Mouse (Mus musculus): Measurements from ENCODE around the gene Grik4.

Gene Grik4

DNA sequence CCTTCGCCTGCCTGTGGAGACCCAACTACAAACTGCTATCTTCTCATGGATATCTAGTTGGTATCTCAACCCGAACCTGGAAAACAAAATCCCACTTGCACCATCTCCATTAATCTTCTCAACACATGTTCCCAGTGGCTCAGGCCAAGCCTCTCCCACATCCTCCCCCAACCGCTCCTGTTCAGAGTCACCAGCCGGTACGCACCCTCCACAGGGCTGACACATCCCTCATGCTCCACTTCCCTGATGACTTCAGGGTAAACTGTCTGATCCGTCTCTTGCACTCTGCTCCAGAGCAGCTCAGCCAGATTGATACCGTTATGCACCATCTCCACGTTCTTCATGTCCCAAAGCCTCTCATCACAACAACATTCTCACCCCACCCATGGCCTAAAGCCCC lies 198.3 kb downstream of the Grik4 start:
- no peak for DNase-seq (ENCODE audit: low read depth, low spot score)

DNA sequence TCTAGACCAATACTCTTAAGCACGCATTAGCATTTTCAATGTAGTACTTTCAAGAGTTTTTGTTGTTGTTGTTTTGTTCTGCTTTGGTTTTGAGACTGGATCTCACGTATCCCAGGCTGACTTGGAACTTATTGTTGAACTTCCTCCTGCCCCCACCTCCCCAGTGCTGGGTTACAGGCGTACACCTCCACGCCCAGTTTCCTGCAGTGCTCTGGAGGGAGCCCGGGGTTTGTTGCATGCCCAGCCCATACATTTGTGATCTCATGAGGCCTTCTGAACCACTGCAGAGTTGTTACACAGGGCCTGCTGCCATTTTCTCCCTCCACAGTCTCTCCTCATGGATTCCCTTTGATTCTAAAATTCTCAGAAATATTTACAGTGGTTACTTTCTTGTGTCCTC lies 201.9 kb downstream of the Grik4 start:
- DNase-seq (ENCODE audit: low read depth, low spot score): no peak

DNA sequence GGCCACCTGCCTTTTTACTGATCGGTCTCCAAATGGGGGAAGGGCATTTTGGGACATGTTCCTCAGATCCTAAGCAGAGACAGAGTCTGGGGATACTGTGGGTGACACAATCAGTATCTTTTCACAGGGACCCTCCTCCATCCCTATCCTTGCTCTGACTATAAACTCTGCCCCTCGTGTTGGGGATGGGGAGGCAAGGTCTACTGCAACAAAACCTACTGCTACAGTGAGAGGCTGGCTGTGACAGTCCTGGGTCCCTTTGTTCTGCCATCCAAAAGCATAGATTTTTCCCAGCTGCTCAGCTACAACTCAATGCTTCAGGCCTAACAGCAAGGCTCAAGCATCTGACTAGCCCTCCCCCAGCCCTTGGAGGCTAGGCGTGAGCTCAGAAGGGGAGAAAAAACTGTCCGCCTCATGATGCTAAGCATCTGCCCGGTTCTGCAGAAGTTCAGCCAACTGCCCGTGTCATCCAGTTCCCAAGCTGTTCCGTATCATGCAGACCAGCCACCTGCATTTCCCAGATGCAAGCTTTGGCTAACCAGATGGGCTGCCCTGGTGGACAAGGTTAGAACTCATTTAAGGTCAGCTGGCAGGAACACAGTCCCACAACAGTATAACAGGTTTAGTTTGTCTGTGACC lies 207.5 kb downstream of the Grik4 start:
- DNase-seq (ENCODE audit: low read depth, low spot score): no peak

DNA sequence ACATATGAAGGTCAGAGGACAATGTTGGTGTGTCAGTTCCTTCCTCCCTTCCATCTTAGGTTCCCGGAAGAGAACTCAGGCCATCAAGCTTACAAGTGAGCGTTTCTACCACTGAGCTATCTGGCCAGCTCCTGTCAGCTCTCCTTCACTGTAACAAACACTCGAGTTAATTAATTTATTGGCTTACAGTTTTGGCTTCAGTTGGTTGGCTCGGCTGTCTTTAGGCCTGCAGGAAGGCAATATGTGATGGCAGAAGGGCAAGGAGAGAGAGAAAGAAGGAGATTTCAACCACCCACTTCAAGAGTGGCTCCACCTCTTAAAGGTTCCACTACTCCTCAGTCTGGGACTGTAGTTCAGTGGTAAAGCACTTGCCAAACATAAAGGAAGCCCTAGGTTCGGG lies 209.2 kb downstream of the Grik4 start:
- no peak for DNase-seq (ENCODE audit: low read depth, low spot score)

DNA sequence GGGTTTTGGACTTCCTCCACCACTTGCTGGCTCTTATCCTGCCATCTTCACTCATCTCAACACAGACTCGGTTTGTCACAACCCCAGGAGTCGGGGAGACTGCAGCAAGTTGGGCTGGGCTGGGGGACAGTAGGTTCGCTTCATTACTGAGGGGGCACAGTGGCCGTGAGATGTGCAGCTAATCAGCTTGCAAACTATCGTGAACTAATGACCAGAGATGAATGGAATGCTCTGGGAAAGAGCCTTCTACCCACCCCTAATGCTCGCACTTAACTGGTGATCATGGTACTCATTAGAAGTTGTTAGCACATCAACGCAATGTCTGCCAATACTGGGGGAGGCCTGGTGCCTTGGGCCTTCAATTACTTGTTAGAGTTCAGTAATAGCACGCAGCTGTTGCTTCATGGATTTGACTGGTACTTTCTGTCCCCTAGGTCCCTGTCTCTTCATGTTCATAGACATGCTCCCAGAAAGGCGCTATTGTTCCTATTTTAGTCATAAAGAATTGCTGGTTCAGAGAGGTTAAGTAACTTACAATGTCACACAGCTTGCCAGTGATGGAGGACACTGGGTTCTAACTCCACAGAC lies 211.5 kb downstream of the Grik4 start:
- no peak for DNase-seq (ENCODE audit: low read depth, low spot score)

DNA sequence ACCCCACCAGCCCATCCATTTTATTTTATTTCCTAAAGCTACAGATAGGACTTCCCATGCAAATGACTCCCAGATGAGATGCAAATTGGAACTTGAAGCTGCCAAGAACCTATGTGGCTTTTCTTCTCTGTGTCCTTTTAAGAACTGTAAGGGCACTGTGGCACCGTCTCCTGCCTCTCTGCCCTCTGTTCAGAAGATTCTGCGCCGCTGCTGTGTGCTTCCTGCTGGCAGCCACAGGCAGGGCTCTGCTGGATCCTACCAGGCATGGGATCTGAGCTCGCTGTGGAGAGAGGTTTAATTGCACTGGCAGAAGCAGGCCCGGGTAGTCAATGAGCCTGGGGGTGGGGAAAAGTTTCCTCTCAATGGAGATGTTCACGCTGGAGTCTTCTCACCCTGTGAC lies 215.8 kb downstream of the Grik4 start:
- DNase-seq (ENCODE audit: low read depth, low spot score): no peak

DNA sequence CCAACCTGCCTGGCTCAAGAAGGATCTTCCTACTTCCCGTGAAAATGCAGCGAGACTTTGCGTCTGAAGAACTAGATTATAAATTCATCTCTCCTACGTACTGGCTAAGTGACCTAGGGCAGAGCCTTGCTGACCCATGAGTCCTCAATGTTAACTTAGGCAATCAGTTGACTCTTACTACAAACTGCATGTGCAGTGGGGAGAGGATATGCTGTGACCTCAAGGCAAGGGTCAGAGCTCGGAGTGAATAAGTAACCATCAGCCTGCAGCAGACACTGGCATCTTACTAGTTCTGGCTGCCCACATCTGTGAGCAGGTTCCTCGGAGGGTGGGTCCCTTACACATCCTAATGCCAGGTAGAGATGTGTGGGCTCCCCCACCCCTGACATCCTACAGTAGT lies 216.6 kb downstream of the Grik4 start:
- no peak for DNase-seq (ENCODE audit: low read depth, low spot score)

DNA sequence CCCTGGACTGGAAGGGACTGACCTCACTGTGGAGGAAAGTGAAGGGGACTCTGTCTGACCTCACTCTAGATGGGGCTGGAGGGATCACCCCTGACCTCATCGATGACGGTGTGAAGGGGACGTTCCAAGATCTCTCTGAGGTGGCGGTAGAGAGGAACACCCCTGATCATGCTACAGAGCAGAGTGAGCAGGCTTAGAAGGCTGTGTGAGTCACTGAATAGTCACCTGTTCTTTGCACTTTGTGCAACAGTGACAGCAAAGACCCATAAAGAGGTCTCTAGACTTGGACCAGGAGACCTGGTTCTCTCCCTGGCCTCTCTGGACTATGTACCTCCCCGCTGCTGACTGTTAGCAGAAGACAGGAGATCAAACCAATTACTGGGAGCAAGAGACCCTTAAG lies 217.1 kb downstream of the Grik4 start:
- DNase-seq (ENCODE audit: low read depth, low spot score): no peak

DNA sequence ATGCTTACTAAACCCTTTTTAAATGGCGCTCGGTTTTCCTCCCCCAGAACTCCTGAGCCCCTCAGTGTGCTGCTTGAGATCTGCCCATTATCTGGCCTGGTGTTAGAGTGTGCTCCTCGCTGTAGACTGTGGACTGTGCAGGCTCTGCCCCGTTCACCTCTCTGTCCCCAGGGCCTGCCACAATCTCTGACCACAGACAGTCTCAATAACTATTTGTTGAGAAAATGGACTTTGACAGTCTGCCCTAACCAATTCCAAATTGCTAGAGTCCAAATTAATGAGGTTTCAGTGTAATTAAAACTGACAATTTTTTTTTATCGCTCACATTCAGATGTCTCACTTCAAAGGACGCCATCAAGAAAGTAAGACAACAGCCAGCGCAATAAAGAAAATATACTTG lies 220.2 kb downstream of the Grik4 start:
- DNase-seq (ENCODE audit: low read depth, low spot score): no peak

DNA sequence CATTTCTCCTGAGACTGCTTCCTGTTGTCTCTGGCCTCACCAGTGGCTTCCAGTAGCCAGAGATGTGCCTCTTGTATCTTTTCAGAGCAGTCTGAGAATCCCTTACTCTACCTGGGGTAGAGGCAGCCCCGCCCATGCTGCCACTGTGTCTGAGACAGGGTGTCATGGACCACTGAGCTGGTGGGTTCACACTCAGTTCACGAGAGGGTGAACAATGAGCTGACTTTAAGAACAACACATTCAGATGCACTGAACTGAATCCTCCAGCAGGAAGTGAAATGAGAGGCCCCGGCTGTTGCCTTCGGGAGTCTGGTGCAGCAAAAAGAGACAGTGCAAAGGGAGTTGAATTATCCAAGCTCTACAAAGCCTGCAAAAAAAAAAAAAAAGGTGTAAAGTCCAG lies 221.8 kb downstream of the Grik4 start:
- no peak for DNase-seq (ENCODE audit: low read depth, low spot score)

DNA sequence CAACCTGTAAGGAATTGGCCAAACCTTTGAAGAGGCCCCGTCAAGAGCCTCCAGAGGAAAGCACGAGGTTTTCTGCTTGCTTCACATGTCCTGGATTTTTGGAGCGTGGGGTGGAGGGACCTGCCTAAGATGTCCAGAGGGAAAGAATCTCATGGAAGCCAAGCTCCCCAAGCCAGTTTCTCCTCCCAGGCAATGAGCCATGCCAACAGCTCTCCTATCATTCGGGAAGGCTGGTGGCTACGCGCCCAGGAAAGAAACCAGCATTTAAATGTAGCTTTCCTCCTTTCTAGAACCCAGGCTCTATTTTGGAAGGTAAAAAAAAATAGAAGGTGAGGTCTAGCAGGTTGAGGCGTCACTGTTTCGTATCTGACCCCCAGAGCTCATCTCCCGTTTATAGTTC lies 222.6 kb downstream of the Grik4 start:
- no peak for DNase-seq (ENCODE audit: low read depth, low spot score)

DNA sequence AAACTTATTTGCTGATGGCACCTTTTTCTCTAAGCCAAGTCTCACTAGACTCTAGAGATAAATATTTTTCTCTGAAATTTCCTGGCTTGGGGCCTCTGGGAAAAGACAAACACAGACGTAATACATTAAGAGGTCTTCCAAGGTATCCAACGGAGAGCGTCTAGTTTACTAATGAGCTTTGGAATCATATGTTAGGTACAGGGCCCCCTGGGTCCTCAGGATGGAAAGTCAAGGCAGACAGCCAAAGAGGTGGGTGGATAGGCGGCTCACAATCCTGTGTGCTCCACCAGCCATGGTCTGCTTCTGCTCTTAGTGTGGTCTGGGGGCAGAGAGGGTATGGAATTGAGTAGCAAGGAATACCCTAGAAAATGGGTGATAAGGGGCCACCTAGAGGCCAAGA lies 223.1 kb downstream of the Grik4 start:
- DNase-seq (ENCODE audit: low read depth, low spot score): no peak

DNA sequence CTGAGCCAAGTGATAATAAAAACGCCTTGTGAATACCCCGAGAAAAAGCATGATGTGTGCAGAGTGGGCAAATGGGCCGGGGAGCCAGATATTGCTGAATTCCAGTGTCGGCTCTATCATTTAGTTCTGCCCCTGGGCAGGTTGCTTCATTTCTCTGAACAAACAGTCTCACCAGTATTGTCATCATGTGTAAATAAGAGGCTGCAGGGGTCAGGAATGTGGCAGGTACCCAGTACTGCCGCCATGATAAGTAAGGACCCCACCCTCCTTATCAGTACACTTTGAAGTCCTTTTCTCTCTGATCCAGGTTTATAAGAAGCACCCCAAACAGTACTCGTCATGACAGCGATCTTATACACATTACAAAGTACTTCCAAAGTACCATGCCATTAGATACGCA lies 230.4 kb downstream of the Grik4 start:
- DNase-seq (ENCODE audit: low read depth, low spot score): no peak

DNA sequence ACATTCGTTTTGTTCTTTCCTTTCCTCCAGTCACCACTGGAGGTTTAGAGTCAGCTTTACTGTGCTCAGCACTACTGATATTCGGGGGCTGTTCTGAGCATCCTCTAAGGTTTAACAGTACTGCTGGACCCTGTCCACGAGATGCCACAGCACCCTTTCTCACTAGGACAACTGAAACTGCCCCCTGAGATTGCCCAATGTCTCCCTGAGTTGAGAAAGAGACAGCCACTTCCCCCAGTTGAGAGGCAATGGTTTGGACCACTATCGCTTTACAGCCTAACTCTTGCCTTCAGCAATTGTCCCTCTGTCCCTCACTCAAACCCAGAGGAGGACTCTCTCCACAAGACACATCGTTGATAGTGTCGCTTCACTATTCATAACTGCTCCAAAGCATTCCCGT lies 238.4 kb downstream of the Grik4 start:
- no peak for DNase-seq (ENCODE audit: low read depth, low spot score)

DNA sequence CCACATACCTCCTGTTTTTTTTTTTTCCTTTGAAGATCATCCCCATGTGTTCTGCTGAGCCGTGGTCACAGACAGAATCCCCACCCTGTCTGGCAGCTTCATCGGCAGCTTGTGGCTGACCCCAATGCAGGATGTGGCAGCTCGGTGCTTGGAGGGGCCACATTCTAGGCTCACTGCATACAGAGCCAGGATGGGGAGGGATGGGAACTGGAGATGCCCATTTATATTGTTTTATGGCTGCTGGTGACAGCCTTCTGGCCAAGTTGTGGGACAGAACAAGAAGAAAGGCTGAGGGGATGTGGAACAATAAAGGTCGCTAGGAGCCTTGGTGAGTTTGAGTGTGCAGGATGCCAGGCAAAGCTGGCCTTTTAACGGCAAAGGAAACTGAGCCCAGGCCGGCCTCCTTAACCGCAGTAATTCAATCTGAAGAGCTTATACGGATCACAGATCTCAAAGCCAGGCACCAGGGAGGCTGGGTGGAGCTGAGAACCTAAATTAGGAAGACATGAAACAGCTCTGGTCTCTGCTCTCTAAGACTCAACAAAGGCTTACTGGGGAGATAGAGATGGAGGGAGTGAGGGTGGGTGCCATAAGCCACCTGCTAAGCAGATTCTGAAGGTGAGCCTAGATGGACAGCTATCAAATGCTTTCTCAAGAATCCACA lies 241.0 kb downstream of the Grik4 start:
- no peak for DNase-seq (ENCODE audit: low read depth, low spot score)

DNA sequence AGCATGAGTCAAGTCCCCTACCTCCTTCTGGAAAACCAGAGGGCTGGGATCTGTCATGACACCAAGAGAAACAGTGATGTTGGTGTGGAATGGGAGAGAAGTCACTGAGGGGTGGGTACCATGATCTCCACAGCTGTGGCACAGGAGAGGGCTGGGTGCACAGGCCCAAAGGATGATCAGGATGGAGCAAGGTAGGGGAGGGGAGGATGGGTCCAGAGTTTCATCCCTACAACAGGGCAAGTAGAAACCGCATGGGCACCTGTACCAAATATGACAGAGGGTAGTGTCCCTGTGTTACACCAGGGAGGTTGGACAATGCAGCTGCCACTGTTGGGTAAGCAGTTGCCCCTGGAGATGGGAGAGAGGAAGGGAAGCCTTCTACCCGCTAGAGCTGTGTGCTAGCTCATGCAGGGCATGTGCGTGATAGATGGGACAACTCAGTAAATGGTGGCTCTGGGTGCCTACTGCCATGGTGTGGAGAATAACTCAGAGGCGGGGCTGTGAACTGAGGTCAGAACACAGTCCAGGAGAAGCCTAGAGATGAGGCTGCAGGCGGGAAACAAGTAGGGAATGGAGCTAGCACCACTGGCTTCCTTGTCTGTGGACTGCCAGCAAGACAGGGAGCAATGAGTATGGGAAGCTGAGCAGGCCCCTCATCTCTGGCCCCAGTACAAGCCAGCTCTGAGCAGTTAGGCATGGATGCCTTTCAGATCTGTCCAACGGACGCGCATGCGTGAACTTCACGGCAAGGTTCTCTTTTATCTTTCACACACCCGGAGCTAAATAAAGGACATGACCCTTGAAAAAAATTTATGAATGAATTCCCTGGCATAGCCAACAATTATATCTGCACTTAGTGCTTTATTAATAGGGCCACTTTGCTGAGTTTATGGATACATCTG lies 241.8 kb downstream of the Grik4 start:
- DNase-seq (ENCODE audit: low read depth, low spot score): no peak

DNA sequence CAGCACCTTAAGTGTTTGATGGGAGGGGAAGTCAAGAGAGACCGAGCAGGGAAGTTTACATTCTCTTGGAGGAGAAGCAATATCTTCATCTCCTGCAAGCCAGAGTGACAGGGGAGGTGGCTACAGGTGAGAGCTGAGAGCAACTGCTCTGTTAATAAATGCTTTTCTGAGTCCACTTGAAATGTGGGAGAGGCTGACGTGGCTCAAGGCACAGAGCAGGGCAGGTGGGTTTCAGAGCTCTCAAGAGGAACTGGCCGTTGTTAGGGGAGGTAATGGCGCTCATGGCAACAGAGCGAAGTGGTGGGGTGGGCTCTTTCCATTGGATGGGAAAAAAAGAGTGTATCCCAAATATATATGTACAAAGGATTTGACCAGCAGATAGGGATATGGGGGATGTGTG lies 242.6 kb downstream of the Grik4 start:
- no peak for DNase-seq (ENCODE audit: low read depth, low spot score)

DNA sequence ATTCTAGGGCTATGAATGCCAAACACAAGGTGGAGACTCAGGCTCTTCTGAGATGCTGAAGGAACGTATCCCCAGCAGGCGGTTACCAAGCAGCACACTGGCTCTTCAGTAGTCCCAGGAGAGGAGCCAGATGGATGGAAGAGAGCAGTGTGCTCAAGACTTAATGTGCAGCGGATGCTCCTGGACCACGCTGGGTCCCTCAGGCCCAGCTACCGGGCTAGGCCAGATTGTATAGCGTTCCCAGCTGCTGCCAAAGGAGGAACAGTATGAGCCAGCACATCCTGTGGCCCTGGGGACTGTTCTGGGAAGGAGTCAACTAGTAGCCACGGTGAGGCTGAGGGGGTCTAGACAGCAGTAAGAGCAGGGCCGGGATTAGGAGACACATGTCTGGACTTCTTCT lies 251.3 kb downstream of the Grik4 start:
- DNase-seq (ENCODE audit: low read depth, low spot score): no peak

DNA sequence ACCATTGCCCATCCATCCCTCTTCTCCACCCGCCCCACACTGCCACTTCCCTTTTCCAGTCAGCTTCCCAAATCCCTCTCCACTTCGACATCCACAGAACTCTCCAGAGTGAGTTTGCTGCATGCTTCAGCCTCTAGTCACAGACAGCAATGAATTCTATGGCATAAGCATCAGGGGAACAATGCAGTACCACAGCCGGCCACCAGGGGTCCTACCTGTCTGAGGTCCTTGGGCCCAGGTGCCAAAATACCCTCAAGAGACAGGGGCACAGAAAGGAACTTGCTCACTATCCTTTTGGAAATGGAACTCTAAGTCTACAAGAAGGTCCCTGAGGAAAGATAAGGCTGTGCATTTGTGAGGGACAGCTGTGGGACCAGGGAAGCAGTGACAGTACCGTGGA lies 256.1 kb downstream of the Grik4 start:
- DNase-seq (ENCODE audit: low read depth, low spot score): peak; percentile 55

DNA sequence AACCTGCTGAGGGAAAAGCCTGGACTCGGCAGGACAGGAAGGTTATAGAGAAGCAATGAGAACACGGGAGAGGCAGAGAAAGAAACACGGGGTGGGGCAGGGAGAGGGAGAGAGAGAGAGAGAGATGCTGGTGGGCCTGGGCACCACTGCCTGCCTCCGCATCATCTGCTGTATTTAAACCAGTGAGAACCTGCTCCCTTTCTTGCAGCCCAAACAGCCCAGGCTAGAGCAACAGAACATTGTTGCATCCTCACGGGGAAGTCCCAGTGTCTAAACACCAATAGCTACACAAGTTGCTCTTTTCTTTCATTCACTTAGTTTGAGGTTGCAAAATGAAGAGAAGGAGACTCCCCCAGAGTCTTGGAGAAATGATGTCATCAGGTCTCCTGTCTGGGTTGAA lies 258.2 kb downstream of the Grik4 start:
- no peak for DNase-seq (ENCODE audit: low read depth, low spot score)

DNA sequence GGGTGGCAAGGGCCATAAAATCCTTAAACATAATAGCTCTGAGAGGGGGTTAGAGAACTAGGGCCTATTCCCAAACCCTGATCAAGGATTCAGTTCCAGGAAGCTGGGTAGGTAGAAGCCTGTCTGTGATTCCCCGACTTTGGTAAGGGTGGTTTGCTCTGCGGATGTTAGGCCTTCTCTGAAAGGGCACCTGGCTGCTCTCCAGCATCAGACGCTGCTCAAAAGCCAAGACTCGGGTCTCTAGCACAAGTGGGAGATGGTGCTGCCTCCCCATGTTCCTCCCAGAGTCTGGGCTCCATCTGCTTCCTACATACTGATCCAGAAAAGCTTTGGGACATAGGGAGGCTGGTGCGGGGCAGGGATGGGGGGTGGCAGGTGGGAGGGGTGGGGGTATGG lies 270.3 kb downstream of the Grik4 start:
- no peak for DNase-seq (ENCODE audit: low read depth, low spot score)

DNA sequence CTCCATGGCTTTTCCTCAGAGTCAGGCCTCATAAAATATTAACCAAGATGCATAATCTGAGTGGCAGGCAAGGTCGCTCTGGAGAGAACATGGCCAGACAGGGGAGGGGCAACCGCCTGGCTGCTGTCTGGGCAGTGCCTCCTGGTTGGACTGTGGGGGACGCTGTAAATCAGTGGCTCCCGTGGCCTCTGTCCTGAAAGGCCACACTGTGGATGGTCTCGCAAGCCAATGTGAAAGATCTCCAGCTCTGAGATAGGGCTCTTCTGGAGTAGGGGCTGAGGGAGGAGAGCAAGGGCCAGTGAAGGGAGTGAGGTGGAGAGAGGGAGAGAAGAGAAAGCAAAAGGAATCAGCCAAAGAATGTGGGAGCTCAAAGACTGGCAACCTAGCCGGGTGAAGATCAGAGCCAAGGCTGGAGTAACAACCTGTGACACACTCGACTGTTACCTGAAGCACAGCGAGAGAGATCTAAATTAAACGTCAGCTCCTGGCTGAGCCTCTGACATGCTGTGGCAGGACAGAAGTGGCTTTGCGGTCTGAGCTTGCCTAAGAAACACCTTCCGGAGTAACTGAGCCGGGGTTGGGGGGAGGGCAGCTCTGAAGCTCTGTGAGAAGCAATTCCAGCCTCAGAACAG lies 270.8 kb downstream of the Grik4 start:
- DNase-seq (ENCODE audit: low read depth, low spot score): peak; percentile 23

All from mesoderm, embryonic 11.5 days (tissue).